Mouse (Mus musculus) erythroblast, embryonic 14.5 days (primary cell): ENCODE data around the gene Naga.

Experiments
- GATA1 ChIP-seq: IDR thresholded peaks from 2 replicates; pipeline ENCODE4 v1.6.1; 2012; ENCODE audit warnings: low read length, inconsistent platforms, mixed read lengths
- TAL1 ChIP-seq: IDR thresholded peaks from 3 replicates; pipeline ENCODE4 v1.6.1; 2012; ENCODE audit warnings: low read length, inconsistent platforms, mixed read lengths

- TF ChIP-seq TAL1, result no peak
- TF ChIP-seq GATA1, result no peak
Measured at GRCm38 (mm10) chr15:82345820-82346470, 7.2 kb upstream of the Naga start.
